Mouse (Mus musculus): ENCODE results near the gene Dgkg. TPM values are rescaled to one million over a fixed set of nuclear protein-coding genes. Genes with fewer than 3 reads are reported as not detected.
A peak's percentile ranks its signal among the peaks of the same experiment; 100 is the strongest.

The Dgkg gene
- total and polyA plus RNA-seq, 2 experiments from 2014 or later: 6.1 to 12.5 TPM

DNA sequence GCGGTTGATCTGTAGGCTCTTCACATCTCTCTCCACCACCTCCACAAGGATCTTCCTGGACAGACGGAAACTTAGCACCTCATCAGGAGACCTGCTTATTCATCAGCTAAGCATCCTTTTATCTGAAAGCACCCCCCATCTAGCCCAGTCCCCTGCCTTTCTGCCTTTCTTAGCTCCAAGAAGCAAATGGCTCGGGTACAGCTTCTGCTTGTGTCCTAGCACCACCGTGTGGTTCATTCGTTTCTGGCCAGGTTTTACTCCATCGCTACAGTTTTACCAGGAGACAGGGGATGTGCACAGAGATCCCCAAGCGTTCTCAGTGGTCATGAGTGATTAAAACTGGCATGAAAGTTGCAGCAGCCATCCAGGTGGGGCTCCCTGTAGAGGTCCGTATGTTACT lies 79.4 kb downstream of the Dgkg start:
- no peaks in the 10 kb centered on the region for H3K36me3 ChIP-seq (ENCODE audit: insufficient read depth, low read length)
- no peaks in the 10 kb centered on the region for H3K9me3 ChIP-seq (ENCODE audit: low read length)
- H3K9ac ChIP-seq (replicated peaks; ENCODE audit: low read length): no peak overlapping the region
- peak; percentile 81 for TF ChIP-seq CTCF (IDR thresholded peaks at IDR 0.05; ENCODE audit: low read depth)
- no peak overlapping the region for H3K4me3 ChIP-seq (ENCODE audit: low read length)
- H3K27me3 ChIP-seq (ENCODE audit: insufficient read depth, low read length): no peaks in the 10 kb centered on the region
- 56% methylated on average over 8 of the region's 8 CpGs for WGBS
- H3K4me1 ChIP-seq (ENCODE audit: insufficient read depth, low read length): no peaks in the 10 kb centered on the region
- H3K27ac ChIP-seq: no peak overlapping the region
- peak; percentile 69 for DNase-seq (ENCODE audit: low spot score)
- peak; percentile 52; the same call in 1 of the 2 replicates for ATAC-seq
- no peak overlapping the region for H3K4me2 ChIP-seq (ENCODE audit: low read depth, low read length)

GRCm38 (mm10) chr16:22574164-22574563 lies 82.9 kb downstream of the Dgkg start:
- no peaks in the 10 kb centered on the region for H3K27me3 ChIP-seq (ENCODE audit: insufficient read depth, low read length)
- no peak overlapping the region for H3K4me2 ChIP-seq (ENCODE audit: low read depth, low read length)
- H3K9ac ChIP-seq (replicated peaks; ENCODE audit: low read length): no peak overlapping the region
- no peaks in the 10 kb centered on the region for H3K4me1 ChIP-seq (ENCODE audit: insufficient read depth, low read length)
- DNase-seq (ENCODE audit: low spot score) (no peak), ATAC-seq (no peak)
- peak; percentile 42 for TF ChIP-seq CTCF (IDR thresholded peaks at IDR 0.05; ENCODE audit: low read depth)
- 71% methylated on average over 7 of the region's 7 CpGs for WGBS
- no peak overlapping the region for H3K27ac ChIP-seq
- no peaks in the 10 kb centered on the region for H3K36me3 ChIP-seq (ENCODE audit: insufficient read depth, low read length)
- no peaks in the 10 kb centered on the region for H3K9me3 ChIP-seq (ENCODE audit: low read length)
- no peak overlapping the region for H3K4me3 ChIP-seq (ENCODE audit: low read length)

GRCm38 (mm10) chr16:22572641-22573341 lies 84.2 kb downstream of the Dgkg start:
- Histone ChIP-seq H3K27ac (no peak overlapping the region), H3K4me1 (ENCODE audit: insufficient read depth, low read length) (no peaks in the 10 kb centered on the region), H3K9me3 (ENCODE audit: low read length) (no peaks in the 10 kb centered on the region), H3K27me3 (ENCODE audit: insufficient read depth, low read length) (no peaks in the 10 kb centered on the region), H3K9ac (replicated peaks; ENCODE audit: low read length) (no peak overlapping the region), H3K4me2 (ENCODE audit: low read depth, low read length) (no peak overlapping the region), H3K36me3 (ENCODE audit: insufficient read depth, low read length) (no peaks in the 10 kb centered on the region), H3K4me3 (ENCODE audit: low read length) (no peak overlapping the region)
- 46% methylated on average over 21 of the region's 21 CpGs for WGBS
- no peak for TF ChIP-seq CTCF (IDR thresholded peaks at IDR 0.05; ENCODE audit: low read depth)
- DNase-seq (ENCODE audit: low spot score) (no peak), ATAC-seq (no peak)

DNA sequence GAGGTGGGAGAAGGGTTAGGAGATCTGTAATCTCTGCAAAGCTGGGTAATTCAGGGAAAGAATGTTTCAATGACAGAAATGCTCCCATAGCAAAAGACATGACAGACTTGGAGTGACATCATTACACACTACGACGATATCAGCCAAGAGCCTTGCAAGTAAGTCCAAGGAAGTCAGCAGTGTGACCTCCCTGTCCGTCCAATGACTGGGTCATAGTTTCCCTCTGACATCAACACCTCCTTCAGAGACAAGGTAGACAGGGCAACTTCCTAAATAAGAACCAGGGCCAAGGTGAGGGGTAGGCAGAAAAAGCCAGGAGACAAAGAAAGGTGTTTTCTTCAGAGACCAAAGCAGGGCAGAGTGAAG lies 92.1 kb downstream of the Dgkg start:
- no peak overlapping the region for H3K9ac ChIP-seq (replicated peaks; ENCODE audit: low read length)
- peak; percentile 24 for ATAC-seq
- H3K9me3 ChIP-seq (ENCODE audit: low read length): no peaks in the 10 kb centered on the region
- no peaks in the 10 kb centered on the region for H3K36me3 ChIP-seq (ENCODE audit: insufficient read depth, low read length)
- no peak for TF ChIP-seq CTCF (IDR thresholded peaks at IDR 0.05; ENCODE audit: low read depth)
- no peak overlapping the region for H3K4me2 ChIP-seq (ENCODE audit: low read depth, low read length)
- 84% methylated on average over 3 of the region's 3 CpGs for WGBS
- no peak for DNase-seq (ENCODE audit: low spot score)
- no peaks in the 10 kb centered on the region for H3K4me1 ChIP-seq (ENCODE audit: insufficient read depth, low read length)
- no peak overlapping the region for H3K4me3 ChIP-seq (ENCODE audit: low read length)
- H3K27me3 ChIP-seq (ENCODE audit: insufficient read depth, low read length): no peaks in the 10 kb centered on the region
- H3K27ac ChIP-seq: no peak overlapping the region

DNA sequence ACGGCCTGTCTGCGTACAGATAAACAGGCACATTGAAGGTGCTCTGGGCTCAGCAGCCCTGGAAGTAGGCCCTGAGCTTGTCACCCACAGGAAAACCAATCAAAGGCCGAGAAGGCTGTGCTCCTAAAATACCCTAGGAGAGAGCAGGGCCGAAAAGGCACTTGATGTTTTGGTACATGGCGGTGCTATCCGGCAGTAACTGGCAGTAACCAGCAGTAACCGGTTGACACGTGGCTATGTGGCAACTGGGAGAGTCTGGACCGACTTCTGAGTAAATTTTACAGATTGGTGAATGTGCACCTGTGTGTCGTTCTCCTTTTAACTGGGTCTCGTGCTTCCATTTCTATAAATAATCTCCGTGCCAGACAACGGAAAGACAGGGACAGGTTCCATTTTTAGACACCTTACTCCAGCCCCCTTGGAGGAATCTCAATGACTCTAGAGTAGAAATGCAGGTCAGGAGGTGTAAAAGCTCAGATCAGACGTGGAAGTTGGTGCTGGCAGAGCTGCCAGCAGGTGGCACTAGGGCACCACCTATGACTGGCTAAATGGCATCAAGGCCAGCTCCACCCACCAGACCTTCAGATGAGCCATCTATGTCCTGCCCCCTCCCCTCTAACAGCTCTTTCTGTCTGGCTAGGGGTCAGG lies 92.6 kb downstream of the Dgkg start:
- H3K9ac ChIP-seq (replicated peaks; ENCODE audit: low read length): no peak overlapping the region
- no peaks in the 10 kb centered on the region for H3K27me3 ChIP-seq (ENCODE audit: insufficient read depth, low read length)
- ATAC-seq (peak; percentile 85), DNase-seq (ENCODE audit: low spot score) (peak; percentile 82)
- no peaks in the 10 kb centered on the region for H3K9me3 ChIP-seq (ENCODE audit: low read length)
- WGBS: 63% methylated on average over 14 of the region's 14 CpGs
- H3K4me2 ChIP-seq (ENCODE audit: low read depth, low read length): no peak overlapping the region
- no peak overlapping the region for H3K4me3 ChIP-seq (ENCODE audit: low read length)
- no peaks in the 10 kb centered on the region for H3K36me3 ChIP-seq (ENCODE audit: insufficient read depth, low read length)
- H3K27ac ChIP-seq: no peak overlapping the region
- H3K4me1 ChIP-seq (ENCODE audit: insufficient read depth, low read length): no peaks in the 10 kb centered on the region
- TF ChIP-seq CTCF (IDR thresholded peaks at IDR 0.05; ENCODE audit: low read depth): peak; percentile 91

DNA sequence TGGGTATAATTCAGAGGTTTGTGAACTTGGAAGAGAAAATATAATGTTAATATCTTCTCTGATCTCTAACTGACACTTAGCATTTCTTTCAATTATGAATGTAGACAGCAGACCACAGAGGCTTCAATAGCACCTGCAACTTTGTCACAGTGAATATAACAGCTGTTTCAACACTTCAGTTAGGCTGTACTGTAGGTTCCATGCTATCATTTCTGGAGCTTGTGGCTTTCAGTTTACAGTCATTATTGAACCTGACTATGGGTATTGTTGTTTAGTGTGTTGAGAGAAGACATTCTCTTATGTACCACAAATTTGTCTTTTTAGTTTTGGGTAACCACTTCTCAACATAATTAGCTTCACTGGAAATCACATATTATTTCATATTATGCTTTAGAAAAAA lies 93.4 kb downstream of the Dgkg start:
- no peak overlapping the region for H3K4me3 ChIP-seq (ENCODE audit: low read length)
- no peak for TF ChIP-seq CTCF (IDR thresholded peaks at IDR 0.05; ENCODE audit: low read depth)
- no peak overlapping the region for H3K27ac ChIP-seq
- no peaks in the 10 kb centered on the region for H3K9me3 ChIP-seq (ENCODE audit: low read length)
- no peaks in the 10 kb centered on the region for H3K27me3 ChIP-seq (ENCODE audit: insufficient read depth, low read length)
- no peak overlapping the region for H3K4me2 ChIP-seq (ENCODE audit: low read depth, low read length)
- no peaks in the 10 kb centered on the region for H3K36me3 ChIP-seq (ENCODE audit: insufficient read depth, low read length)
- DNase-seq (ENCODE audit: low spot score) (no peak), ATAC-seq (no peak)
- no peaks in the 10 kb centered on the region for H3K4me1 ChIP-seq (ENCODE audit: insufficient read depth, low read length)
- 0 out of 2 replicates have a peak overlapping the region, but pooled peaks have one; percentile 17 for H3K9ac ChIP-seq (replicated peaks; ENCODE audit: low read length)

- Histone ChIP-seq H3K9me3 (ENCODE audit: low read length) (no peaks in the 10 kb centered on the region), H3K27ac (no peak overlapping the region), H3K36me3 (ENCODE audit: insufficient read depth, low read length) (no peaks in the 10 kb centered on the region), H3K9ac (replicated peaks; ENCODE audit: low read length) (no peak overlapping the region), H3K4me3 (ENCODE audit: low read length) (no peak overlapping the region), H3K4me2 (ENCODE audit: low read depth, low read length) (no peak overlapping the region), H3K27me3 (ENCODE audit: insufficient read depth, low read length) (no peaks in the 10 kb centered on the region), H3K4me1 (ENCODE audit: insufficient read depth, low read length) (no peaks in the 10 kb centered on the region)
- ATAC-seq (no peak), DNase-seq (ENCODE audit: low spot score) (no peak)
- TF ChIP-seq CTCF (IDR thresholded peaks at IDR 0.05; ENCODE audit: low read depth): peak; percentile 30; the same call in 1 of the 2 replicates
- WGBS: 37% methylated on average over 2 of the region's 2 CpGs
Measured at GRCm38 (mm10) chr16:22554996-22555395, 102.0 kb downstream of the Dgkg start.

Measured in hindbrain, postnatal 0 days (tissue).